Mouse (Mus musculus) spleen, adult 2 months (tissue): ENCODE results near the gene Gm10134. TPM values are rescaled to one million over a fixed set of nuclear protein-coding genes. Genes with fewer than 3 reads are reported as not detected.

Experiments
- DNase-seq, 2 experiments: peaks; one replicate each; pipeline versions ENCODE4 v3.0.0 to v3.0.0-alpha.2; 2012 to 2021; ENCODE audit warnings: low spot score in 2 of 2, low read depth in 1 of 2
- H3K27ac ChIP-seq: fragments of 200-500 bp; 2 replicates; pipeline ENCODE4 v1.5.1; 2012; ENCODE audit warnings: low read length, inconsistent platforms; ENCODE audit not compliant: insufficient read depth
- H3K27me3 ChIP-seq: fragments of 200-500 bp; 2 replicates; pipeline ENCODE4 v1.6.1; 2012; ENCODE audit warnings: mild to moderate bottlenecking, moderate library complexity, low read length, inconsistent platforms; ENCODE audit not compliant: control insufficient read depth, insufficient read depth
- H3K36me3 ChIP-seq: fragments of 200-500 bp; 2 replicates; pipeline ENCODE4 v1.6.1; 2012; ENCODE audit warnings: mild to moderate bottlenecking, low read length, inconsistent platforms; ENCODE audit not compliant: control insufficient read depth, insufficient read depth
- H3K4me1 ChIP-seq: fragments of 200-500 bp; 2 replicates; pipeline ENCODE4 v1.6.1; 2011; ENCODE audit warnings: inconsistent platforms; ENCODE audit not compliant: control insufficient read depth, insufficient read depth, insufficient read length
- H3K4me3 ChIP-seq: fragments of 200-500 bp; 2 replicates; pipeline ENCODE4 v1.5.1; 2011; ENCODE audit warnings: mild to moderate bottlenecking, inconsistent platforms; ENCODE audit not compliant: insufficient read depth, insufficient read length; ENCODE audit errors: extremely low read depth
- CTCF ChIP-seq: fragments of 200-500 bp; IDR thresholded peaks from 2 replicates; pipeline ENCODE4 v1.5.1; 2011; ENCODE audit warnings: mild to moderate bottlenecking, inconsistent platforms; ENCODE audit not compliant: insufficient read depth, insufficient read length, insufficient replicate concordance; ENCODE audit errors: extremely low read depth
- POLR2A ChIP-seq: fragments of 200-500 bp; IDR thresholded peaks from 2 replicates; pipeline ENCODE4 v1.6.1; 2011; ENCODE audit warnings: low read depth, low read length, inconsistent platforms
- WGBS: fragments of 180-500 bp; shearing (Covaris S2); methylation state at CpG from one replicate; pipeline ENCODE4 v1.1.7; 2018; 5-methylcytosine and 5-hydroxymethylcytosine counted together
- polyA plus RNA-seq: library from polyadenylated mRNA; depleted of rRNA; stranded (reverse); fragments of >200 nt; gene quantifications from 2 replicates; pipeline ENCODE4 v1.2.3, GENCODE M21; 2012

The Gm10134 gene
- polyA plus RNA-seq, 1 experiment: 0.46 TPM

- no peaks in the 10 kb centered on the region for H3K36me3 ChIP-seq
- H3K27me3 ChIP-seq: no peaks in the 10 kb centered on the region
- no peak for TF ChIP-seq POLR2A
- no peak for TF ChIP-seq CTCF
- no peak overlapping the region for H3K4me3 ChIP-seq
- DNase-seq: no peak
- peaks cover 21% of the 10 kb centered on the region for H3K4me1 ChIP-seq
- 26% methylated on average over 11 of the region's 11 CpGs for WGBS
- peak overlapping the region; percentile 86 for H3K27ac ChIP-seq
These were observed 19.5 kb downstream of the Gm10134 start for GRCm38 (mm10) chr2:28525219-28525942.

DNA sequence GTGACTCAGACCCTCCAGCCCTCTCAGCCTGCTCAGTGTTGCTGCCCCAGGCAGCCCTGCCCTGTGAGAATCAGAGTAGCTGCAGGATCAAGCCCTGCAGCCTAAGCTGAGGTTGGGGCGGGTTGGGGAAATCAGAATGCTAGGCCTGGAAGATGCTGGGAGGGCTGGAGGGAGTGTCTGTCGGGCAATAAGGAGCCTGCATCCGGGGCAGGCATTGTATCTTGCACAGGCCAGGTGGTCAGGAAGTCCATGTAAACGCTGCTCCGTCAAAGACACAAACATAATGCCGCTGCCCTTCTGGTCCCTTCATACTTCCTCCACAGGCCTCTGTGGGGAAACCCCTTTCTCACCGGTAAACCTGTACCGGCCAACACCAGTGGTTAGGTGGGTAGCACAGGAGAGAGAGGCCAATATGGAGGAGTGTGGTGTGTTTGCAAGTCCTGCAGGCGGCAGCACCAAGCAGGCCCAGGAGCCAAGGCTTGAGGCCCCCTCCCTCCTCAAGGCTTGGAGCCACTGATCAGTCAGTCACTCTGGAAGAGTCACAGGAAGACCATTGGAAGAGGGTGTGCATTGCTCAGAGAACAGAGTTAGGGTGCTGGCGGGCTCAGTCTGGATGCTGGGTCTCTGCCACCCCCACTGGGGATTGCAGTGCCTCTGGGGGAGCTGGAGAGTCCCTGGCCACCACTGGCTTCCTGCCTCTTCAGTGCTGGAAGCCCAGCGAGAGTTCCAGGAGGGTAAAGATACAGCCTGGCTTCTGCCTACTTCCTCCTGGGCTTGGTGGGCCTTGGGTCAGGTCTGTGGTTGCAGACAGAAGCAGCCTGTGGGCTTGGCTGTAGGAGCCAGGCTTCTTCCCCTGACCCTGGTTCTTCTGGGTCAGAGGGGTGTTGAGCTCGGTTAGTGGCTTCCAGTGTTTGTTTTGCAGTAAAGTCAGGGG is 20.3 kb downstream of the Gm10134 start:
- no peaks in the 10 kb centered on the region for H3K27me3 ChIP-seq
- TF ChIP-seq POLR2A (no peak), CTCF (peak; percentile 58; the same call in 1 of the 2 replicates)
- H3K36me3 ChIP-seq: no peaks in the 10 kb centered on the region
- H3K4me1 ChIP-seq: peaks cover 21% of the 10 kb centered on the region
- peak in 1 of 2 experiments; percentile 67 for DNase-seq
- WGBS: 11% methylated on average over 12 of the region's 12 CpGs
- no peak overlapping the region for H3K4me3 ChIP-seq
- peak overlapping the region; percentile 86 for H3K27ac ChIP-seq

GRCm38 (mm10) chr2:28527436-28528353 is 21.8 kb downstream of the Gm10134 start:
- H3K4me1 ChIP-seq: peaks cover 22% of the 10 kb centered on the region
- H3K27me3 ChIP-seq: no peaks in the 10 kb centered on the region
- H3K36me3 ChIP-seq: no peaks in the 10 kb centered on the region
- H3K27ac ChIP-seq: no peak overlapping the region
- WGBS: 95% methylated on average over 20 of the region's 20 CpGs
- no peak overlapping the region for H3K4me3 ChIP-seq
- no peak for DNase-seq
- no peak for TF ChIP-seq POLR2A
- no peak for TF ChIP-seq CTCF

- Histone ChIP-seq H3K4me1 (peaks cover 26% of the 10 kb centered on the region), H3K27ac (no peak overlapping the region), H3K27me3 (no peaks in the 10 kb centered on the region), H3K36me3 (no peaks in the 10 kb centered on the region), H3K4me3 (no peak overlapping the region)
- WGBS: 94% methylated on average over 7 of the region's 7 CpGs
- TF ChIP-seq CTCF (no peak), POLR2A (no peak)
- DNase-seq: no peak
These were observed 22.4 kb downstream of the Gm10134 start for GRCm38 (mm10) chr2:28528354-28528730.

- H3K4me3 ChIP-seq: no peak overlapping the region
- TF ChIP-seq POLR2A (no peak), CTCF (no peak)
- no peaks in the 10 kb centered on the region for H3K36me3 ChIP-seq
- WGBS: 91% methylated on average over 4 of the region's 4 CpGs
- no peak overlapping the region for H3K27ac ChIP-seq
- H3K4me1 ChIP-seq: peaks cover 33% of the 10 kb centered on the region
- no peak for DNase-seq
- no peaks in the 10 kb centered on the region for H3K27me3 ChIP-seq
These were observed 24.0 kb downstream of the Gm10134 start for GRCm38 (mm10) chr2:28529856-28530255.

GRCm38 (mm10) chr2:28530311-28530710 is 24.4 kb downstream of the Gm10134 start:
- Histone ChIP-seq H3K27ac (no peak overlapping the region), H3K36me3 (no peaks in the 10 kb centered on the region), H3K27me3 (no peaks in the 10 kb centered on the region), H3K4me3 (no peak overlapping the region), H3K4me1 (peaks cover 33% of the 10 kb centered on the region)
- DNase-seq: no peak
- 80% methylated on average over 7 of the region's 7 CpGs for WGBS
- TF ChIP-seq POLR2A: no peak
- no peak for TF ChIP-seq CTCF
